Mouse (Mus musculus) midbrain, embryonic 16.5 days (tissue): Measurements from ENCODE around the gene Retreg3. TPM values are rescaled to one million over a fixed set of nuclear protein-coding genes. Genes with fewer than 3 reads are reported as not detected.
A peak's percentile ranks its signal among the peaks of the same experiment; 100 is the strongest.

Source experiments
- ATAC-seq: fragments of 200-750 bp; cut with Nextera tagmentation; 2 replicates; pipeline ENCODE4 v1.8.0; 2017; ENCODE audit warnings: moderate TSS enrichment
- H3K27ac ChIP-seq: fragments of 300-500 bp; sonication (generic); 2 replicates; pipeline ENCODE4 v1.5.1; 2014; ENCODE audit warnings: mild to moderate bottlenecking, low read length, mixed read lengths
- H3K27me3 ChIP-seq: fragments of 300-500 bp; sonication (generic); 2 replicates; pipeline ENCODE4 v1.6.1; 2014; ENCODE audit warnings: low read depth, low read length, mixed read lengths; ENCODE audit not compliant: control insufficient read depth, insufficient read depth
- H3K36me3 ChIP-seq: fragments of 300-500 bp; sonication (generic); 2 replicates; pipeline ENCODE4 v1.6.1; 2014; ENCODE audit warnings: mild to moderate bottlenecking, low read length, moderate library complexity, mixed read lengths; ENCODE audit not compliant: control insufficient read depth, insufficient read depth
- H3K4me1 ChIP-seq: fragments of 300-500 bp; sonication (generic); 2 replicates; pipeline ENCODE4 v1.6.1; 2014; ENCODE audit warnings: mild to moderate bottlenecking, low read length, mixed read lengths; ENCODE audit not compliant: control insufficient read depth, insufficient read depth
- H3K4me2 ChIP-seq: fragments of 300-500 bp; sonication (generic); 2 replicates; pipeline ENCODE4 v1.6.1; 2014; ENCODE audit warnings: mild to moderate bottlenecking, low read length, mixed read lengths
- H3K4me3 ChIP-seq: fragments of 300-500 bp; sonication (generic); 2 replicates; pipeline ENCODE4 v1.5.1; 2014; ENCODE audit warnings: low read depth, mild to moderate bottlenecking, low read length, moderate library complexity, mixed read lengths
- H3K9ac ChIP-seq: fragments of 300-500 bp; sonication (generic); 2 replicates; pipeline ENCODE4 v1.6.1; 2014; ENCODE audit warnings: low read depth, low read length, mixed read lengths
- H3K9me3 ChIP-seq: fragments of 300-500 bp; sonication (generic); replicated peaks from 2 replicates; pipeline ENCODE4 v1.6.1; 2014; ENCODE audit warnings: mild to moderate bottlenecking, low read length, mixed read lengths; ENCODE audit not compliant: control insufficient read depth, poor library complexity, severe bottlenecking
- WGBS: fragments of 180-500 bp; shearing (Covaris S2); extraction: QIAGEN DNeasy Blood & Tissue Kit; methylation state at CpG from one replicate; pipeline ENCODE4 v1.1.7; 2014; 5-methylcytosine and 5-hydroxymethylcytosine counted together
- polyA plus RNA-seq: library from polyadenylated mRNA; unstranded; fragments of >200 nt; fragmentation: Nextera tagmentation; extraction: Ambion mirVana; gene quantifications from 2 replicates; pipeline ENCODE4 v1.2.1, GENCODE M21; 2015

Gene Retreg3
- 24.4 and 25.4 TPM in 2 replicates for polyA plus RNA-seq

- Histone ChIP-seq H3K4me1 (peaks cover 37% of the 10 kb centered on the region), H3K36me3 (peaks cover 13% of the 10 kb centered on the region; the same call in 1 of the 2 replicates), H3K4me3 (peak within 1 kb of the TSS; percentile 89), H3K9me3 (no peaks in the 10 kb centered on the region), H3K27ac (peak within 1 kb of the TSS; percentile 91), H3K27me3 (no peaks in the 10 kb centered on the region), H3K4me2 (peak within 1 kb of the TSS; percentile 99), H3K9ac (peak within 1 kb of the TSS; percentile 97)
- WGBS = under 1% methylated on average over 61 of the region's 61 CpGs
- peak; percentile 96 for ATAC-seq
Measured at GRCm38 (mm10) chr11:101119761-101120544, at the start of gene Retreg3, which contains the start of gene Tubg1. Retreg3 (minus strand) TSS chr11:101119893. Tubg1 (plus strand) TSS chr11:101119938.

DNA sequence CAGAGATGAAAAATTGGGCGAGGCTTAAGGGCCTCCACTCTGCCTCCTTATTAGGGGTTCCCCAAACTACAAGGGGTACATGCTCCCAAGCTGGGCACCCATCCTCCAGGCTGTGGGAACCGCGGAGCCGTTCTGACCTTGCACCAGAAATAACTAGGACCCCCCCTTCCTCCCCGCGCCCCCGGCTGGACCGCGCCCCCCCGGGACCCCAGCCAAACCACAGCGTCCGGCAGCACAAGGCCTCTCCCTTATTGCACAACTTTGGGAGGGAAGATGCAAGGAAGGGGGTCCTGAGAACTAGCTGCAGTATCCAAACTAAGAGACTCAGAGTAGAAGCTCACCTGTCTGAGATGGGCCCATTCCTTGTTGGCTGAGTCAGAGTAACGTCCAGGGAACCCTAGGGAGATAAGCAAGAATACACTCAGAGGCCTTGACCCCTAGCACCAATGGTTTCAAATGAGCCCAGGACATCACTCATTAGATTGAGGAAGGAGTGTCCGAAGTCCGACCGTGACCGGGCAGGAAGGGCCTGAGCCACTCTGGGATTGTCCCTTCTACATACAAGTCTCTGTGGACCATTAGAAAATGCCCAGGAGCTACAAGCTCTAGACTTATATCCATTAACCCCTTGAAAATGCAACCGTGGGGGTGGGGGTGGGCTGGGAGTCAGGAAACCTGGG is 48.7 kb upstream of the Retreg3 start:
- H3K4me2 ChIP-seq = peak overlapping the region; percentile 68; the same call in 1 of the 2 replicates
- 64% methylated on average over 18 of the region's 18 CpGs for WGBS

DNA sequence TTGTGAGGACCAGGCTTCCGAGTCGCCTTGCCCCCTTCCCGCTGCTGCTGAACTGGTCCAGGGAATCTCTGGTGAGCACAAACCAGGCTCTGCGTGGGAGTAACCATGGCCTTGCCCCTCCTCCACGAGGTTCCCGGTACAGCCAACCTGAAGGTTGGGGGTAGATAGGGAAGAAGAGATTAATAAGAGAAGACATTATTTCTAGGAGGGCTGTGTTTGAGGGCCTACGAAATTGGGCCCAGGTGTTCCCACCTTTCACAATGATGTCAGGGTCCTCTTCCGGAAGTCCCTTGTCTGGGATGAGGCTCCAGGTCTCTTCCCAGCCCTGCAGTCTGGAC is 48.2 kb upstream of the Retreg3 start:
- no peak overlapping the region for H3K4me3 ChIP-seq
- H3K27ac ChIP-seq = no peak overlapping the region
- no peaks in the 10 kb centered on the region for H3K9me3 ChIP-seq
- ATAC-seq = no peak
- 52% methylated on average over 8 of the region's 8 CpGs for WGBS
- peaks cover 27% of the 10 kb centered on the region for H3K4me1 ChIP-seq
- no peak overlapping the region for H3K9ac ChIP-seq
- peaks cover 60% of the 10 kb centered on the region for H3K27me3 ChIP-seq
- no peak overlapping the region for H3K4me2 ChIP-seq
- H3K36me3 ChIP-seq = peaks cover 9% of the 10 kb centered on the region; the same call in 1 of the 2 replicates

More for the DNA sequence above, 48.7 kb upstream of the Retreg3 start:
- Histone ChIP-seq H3K4me3 (no peak overlapping the region), H3K4me1 (peaks cover 32% of the 10 kb centered on the region), H3K9ac (no peak overlapping the region), H3K36me3 (peaks cover 9% of the 10 kb centered on the region; the same call in 1 of the 2 replicates), H3K27ac (no peak overlapping the region), H3K27me3 (peaks cover 58% of the 10 kb centered on the region), H3K9me3 (no peaks in the 10 kb centered on the region)
- no peak for ATAC-seq

DNA sequence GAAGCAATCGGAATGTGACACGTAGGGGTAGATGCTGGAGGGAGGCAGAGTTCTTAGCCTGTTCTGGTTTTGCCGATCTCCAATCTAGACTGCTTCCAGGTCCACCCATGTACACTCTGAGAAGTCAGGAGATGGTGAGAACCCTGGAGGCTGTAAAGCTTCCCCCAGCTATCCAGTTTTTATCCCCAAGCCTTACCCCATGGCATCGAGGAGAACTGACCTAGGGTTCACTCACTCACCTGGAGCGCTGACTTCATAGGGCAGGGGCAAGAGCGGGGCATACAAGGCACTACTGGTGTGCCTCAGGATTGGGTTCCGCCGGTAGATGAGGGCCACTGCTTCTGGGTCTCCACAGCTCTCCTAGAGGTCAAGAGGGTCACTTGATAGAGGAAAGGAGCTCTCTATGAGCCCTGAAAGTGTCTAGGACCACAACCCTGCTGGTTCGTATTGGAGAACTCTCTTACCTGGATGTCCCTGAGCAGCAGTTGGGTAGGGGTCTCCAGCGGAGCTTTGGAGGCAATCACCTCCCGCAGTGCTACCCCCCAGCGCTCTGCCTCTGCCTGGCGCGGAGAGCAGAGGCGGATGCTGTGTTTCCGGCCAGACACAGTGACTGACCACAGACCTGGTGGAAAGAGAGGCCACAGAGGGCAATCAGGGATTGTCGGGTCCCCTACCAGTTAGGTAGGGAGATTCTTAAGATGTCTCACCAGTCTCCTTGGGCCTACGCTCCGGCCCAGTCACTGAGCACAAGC is 47.7 kb upstream of the Retreg3 start:
- no peak overlapping the region for H3K4me3 ChIP-seq
- H3K4me2 ChIP-seq = no peak overlapping the region
- no peak overlapping the region for H3K27ac ChIP-seq
- H3K9me3 ChIP-seq = no peaks in the 10 kb centered on the region
- WGBS = 52% methylated on average over 19 of the region's 19 CpGs
- H3K36me3 ChIP-seq = peaks cover 9% of the 10 kb centered on the region; the same call in 1 of the 2 replicates
- H3K4me1 ChIP-seq = peaks cover 23% of the 10 kb centered on the region
- no peak overlapping the region for H3K9ac ChIP-seq
- no peak for ATAC-seq
- peaks cover 65% of the 10 kb centered on the region for H3K27me3 ChIP-seq

DNA sequence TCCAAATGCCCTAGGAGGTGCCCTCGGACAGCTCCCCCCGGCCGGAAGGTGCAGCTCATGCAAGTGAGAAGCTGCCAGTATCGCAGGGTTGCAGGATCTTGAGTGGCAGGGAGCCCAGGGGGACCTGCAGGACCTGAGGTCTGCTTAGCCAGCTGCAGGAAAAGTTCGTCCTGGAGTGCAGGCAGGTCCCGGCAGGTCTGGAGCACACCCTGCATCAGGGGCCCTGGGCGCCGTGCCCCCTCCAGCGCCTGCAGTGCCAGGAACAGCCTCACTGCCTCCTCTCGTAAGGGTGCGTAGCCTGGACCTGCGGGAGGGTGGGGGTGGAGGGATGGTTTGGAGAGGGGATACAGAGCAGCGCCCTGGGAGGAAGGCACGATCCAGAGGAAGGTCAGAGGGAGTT is 46.7 kb upstream of the Retreg3 start:
- Histone ChIP-seq H3K27ac (no peak overlapping the region), H3K9ac (no peak overlapping the region), H3K4me3 (no peak overlapping the region), H3K27me3 (peaks cover 68% of the 10 kb centered on the region), H3K9me3 (no peaks in the 10 kb centered on the region), H3K4me1 (peaks cover 20% of the 10 kb centered on the region), H3K4me2 (no peak overlapping the region), H3K36me3 (peaks cover 12% of the 10 kb centered on the region; the same call in 1 of the 2 replicates)
- ATAC-seq = no peak
- 49% methylated on average over 14 of the region's 14 CpGs for WGBS

DNA sequence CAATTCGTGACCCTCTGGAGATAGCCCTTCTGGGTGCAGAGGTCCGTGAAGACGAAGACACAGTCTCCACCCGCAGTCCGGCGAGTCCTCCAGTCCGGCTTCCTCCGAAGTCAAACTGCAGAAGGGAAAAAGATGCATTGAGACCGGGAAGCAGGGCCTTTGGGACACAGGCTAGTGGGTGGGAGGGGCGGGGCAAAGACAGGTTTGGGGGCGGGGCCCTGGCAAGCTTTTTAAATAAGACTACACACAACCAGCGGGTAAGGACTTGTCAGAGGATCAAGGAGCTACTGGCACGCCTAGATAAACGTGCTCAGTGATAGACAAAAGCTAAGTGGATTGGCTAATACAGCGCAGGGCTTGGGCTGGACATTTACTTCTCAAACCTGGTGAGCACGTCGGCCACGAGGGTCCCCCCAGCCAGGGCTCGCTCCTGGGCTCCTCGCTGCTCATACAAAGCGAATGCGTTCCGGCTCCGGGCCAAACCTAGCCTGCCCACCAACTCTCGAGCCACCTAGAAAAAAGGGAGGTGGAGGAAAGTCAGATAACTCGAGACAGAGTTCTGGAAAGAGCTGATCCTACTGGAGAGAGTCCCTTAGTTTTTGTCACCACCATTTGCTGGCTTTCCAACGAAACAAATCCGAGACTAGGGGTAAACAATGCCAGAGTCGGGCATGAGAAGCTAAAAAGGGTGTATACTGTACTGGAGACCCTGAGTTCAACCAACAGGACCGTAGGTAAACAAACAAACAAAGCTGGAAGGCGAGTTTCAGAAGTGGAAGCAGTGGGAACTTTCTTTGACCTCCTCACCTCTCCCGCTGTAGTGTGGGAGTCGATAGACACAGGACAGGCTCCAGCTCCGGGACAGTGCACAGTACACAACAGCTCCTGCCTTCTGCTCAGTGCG is 45.2 kb upstream of the Retreg3 start:
- no peak overlapping the region for H3K4me2 ChIP-seq
- peaks cover 12% of the 10 kb centered on the region for H3K4me1 ChIP-seq
- H3K4me3 ChIP-seq = no peak overlapping the region
- peaks cover 12% of the 10 kb centered on the region; the same call in 1 of the 2 replicates for H3K36me3 ChIP-seq
- H3K9ac ChIP-seq = no peak overlapping the region
- no peak overlapping the region for H3K27ac ChIP-seq
- peaks cover 68% of the 10 kb centered on the region for H3K27me3 ChIP-seq
- H3K9me3 ChIP-seq = no peaks in the 10 kb centered on the region
- 23% methylated on average over 35 of the region's 35 CpGs for WGBS
- no peak for ATAC-seq

- no peak for ATAC-seq
- H3K9me3 ChIP-seq = no peaks in the 10 kb centered on the region
- H3K27ac ChIP-seq = no peak overlapping the region
- WGBS = 9% methylated on average over 21 of the region's 21 CpGs
- peaks cover 66% of the 10 kb centered on the region for H3K27me3 ChIP-seq
- no peak overlapping the region for H3K9ac ChIP-seq
- peaks cover 13% of the 10 kb centered on the region for H3K36me3 ChIP-seq
- peak overlapping the region; percentile 33 for H3K4me2 ChIP-seq
- H3K4me3 ChIP-seq = peak overlapping the region; percentile 22
- peaks cover 6% of the 10 kb centered on the region for H3K4me1 ChIP-seq
Measured at GRCm38 (mm10) chr11:101164351-101164665, 44.6 kb upstream of the Retreg3 start.
